Mouse (Mus musculus) splenic B cell, adult 2 months (primary cell): ENCODE results near the gene Dcpp3.

Source experiments
- DNase-seq: peaks from one replicate; pipeline ENCODE4 v3.0.0-alpha.2; 2011; ENCODE audit warnings: low read depth, low spot score
- H3K27me3 ChIP-seq: 2 replicates; pipeline ENCODE4 v1.6.1; 2012; ENCODE audit warnings: mild to moderate bottlenecking, low read length, moderate library complexity, mixed read lengths; ENCODE audit not compliant: control insufficient read depth, poor library complexity, insufficient read depth, severe bottlenecking
- H3K36me3 ChIP-seq: 2 replicates; pipeline ENCODE4 v1.6.1; 2012; ENCODE audit warnings: mild to moderate bottlenecking, low read length, moderate library complexity, mixed read lengths; ENCODE audit not compliant: control insufficient read depth, poor library complexity, insufficient read depth, severe bottlenecking

Dcpp3 gene

DNA sequence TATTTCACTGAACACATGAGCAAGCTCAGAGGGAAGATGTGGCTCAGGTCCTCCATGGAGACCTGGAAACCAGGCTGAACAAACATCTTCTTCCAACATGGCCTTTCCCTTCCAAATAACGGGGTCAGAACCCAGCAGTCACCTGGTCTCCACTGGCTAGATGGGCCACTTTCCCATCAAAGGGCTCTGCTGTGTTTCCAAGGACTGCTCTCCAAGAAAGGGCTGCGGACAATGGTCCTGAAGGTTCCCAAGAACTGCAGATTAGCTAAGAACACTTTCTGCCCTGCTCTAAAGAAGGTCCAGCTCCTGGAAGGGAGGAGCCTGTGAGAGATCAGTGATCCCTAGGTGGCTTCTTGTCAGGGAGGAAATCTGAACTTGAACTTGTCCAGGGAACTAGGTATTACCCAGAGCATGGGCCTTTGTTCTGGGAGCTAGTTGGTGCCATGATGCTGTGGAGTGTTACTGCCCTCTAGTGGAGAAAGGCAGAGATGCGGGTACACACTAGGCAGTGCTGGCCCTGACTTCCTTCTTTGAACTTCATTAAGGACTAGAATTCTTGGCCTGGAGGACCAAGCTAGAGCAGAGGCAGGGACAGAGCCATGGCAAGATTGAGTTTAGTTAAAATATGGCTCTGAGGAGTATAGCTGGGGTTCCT lies 43.0 kb downstream of the Dcpp3 start:
- Histone ChIP-seq H3K36me3 (no peaks in the 10 kb centered on the region), H3K27me3 (no peaks in the 10 kb centered on the region)
- DNase-seq, result peak; percentile 86

DNA sequence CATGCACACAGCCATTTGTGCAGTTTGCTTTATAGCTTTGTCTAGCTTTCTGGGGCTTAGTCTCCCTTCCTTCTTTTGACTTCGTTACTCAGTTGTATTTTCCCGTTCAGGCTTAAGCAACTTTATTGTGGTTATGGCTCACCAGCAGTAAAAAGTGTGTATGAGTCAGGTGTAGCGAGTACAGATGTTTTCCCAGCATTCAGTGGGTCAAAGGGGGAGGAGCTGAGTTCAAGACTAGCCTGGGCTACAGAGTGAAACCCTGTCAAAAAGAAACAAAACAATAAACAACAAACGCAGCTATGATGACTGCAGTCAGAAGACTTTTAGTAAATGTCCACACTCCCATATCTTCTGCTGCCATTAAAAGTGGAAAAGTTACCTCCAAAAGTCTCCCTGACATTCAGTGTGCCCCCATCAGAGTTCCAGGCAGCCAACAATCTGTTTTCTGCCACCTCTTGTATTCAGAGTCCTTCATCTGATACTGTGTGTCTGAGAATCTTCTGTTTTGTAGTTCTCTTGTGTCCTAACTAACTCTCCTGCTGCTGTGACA lies 44.4 kb downstream of the Dcpp3 start:
- DNase-seq, result no peak
- no peaks in the 10 kb centered on the region for H3K36me3 ChIP-seq
- H3K27me3 ChIP-seq, result no peaks in the 10 kb centered on the region

DNA sequence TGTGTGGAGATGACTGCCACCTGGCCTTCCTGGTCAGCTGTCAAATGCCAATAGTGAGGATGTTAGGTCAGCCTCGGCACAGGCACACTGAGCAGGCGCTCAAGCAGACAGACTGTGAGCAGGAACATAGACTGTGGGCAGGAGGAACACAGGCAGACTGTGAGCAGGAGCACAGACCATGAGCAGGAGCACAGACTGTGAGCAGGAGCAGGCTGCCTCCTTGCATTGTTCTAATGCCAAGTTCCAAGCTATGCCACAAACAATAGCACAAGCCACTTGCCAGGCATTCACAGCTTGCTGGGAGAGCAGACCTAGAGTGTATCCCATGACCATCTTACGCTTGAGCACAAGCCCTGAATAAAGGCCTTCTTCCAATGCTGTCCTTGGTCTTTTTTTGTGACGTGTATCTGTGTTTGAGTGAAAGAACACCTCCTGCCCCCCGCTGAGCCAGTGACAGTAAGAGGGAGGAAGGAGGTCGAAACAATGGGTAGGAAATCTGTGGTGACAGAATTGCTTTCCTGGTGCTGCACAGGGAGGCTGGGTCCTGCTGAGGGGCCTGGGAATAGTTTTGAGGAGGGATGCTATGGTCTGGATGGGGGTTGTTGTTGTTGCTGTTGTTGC lies 48.7 kb downstream of the Dcpp3 start:
- Histone ChIP-seq H3K36me3 (no peaks in the 10 kb centered on the region), H3K27me3 (no peaks in the 10 kb centered on the region)
- no peak for DNase-seq

DNA sequence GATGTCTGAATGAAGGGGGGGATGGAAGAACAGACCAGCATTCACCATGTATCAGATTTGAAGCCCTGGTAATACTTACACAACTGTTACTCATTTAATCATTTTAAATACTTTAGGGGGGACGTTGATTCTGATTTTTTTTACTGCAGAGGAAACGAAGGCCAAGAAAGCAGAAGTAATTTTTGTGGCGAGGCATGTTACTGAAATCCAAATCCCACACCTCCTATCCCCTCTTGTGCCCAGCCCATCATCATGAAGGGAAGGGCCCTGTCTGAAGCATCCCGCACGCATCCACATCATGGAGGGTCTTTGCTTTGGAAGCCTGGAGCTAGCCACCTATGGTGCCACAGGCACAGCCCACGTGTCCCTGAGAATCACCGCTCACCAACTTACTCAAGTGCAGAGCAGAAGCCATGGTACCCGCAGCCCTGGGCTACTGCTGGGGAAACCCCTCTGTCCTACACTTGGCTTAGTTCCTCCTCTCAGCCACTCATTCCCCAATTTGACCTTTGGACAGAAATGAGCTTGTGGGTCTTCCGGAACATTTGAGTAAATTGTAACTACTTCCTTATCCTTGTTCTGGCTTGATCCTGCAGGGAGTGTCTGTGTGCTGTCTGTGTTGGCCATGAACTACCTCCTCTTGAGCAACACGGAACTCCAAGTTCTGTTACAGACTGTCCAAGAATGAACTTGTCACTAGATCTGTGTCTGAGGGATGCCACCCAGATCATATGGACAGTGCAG lies 49.6 kb downstream of the Dcpp3 start:
- Histone ChIP-seq H3K36me3 (no peaks in the 10 kb centered on the region), H3K27me3 (no peaks in the 10 kb centered on the region)
- DNase-seq, result peak; percentile 52

DNA sequence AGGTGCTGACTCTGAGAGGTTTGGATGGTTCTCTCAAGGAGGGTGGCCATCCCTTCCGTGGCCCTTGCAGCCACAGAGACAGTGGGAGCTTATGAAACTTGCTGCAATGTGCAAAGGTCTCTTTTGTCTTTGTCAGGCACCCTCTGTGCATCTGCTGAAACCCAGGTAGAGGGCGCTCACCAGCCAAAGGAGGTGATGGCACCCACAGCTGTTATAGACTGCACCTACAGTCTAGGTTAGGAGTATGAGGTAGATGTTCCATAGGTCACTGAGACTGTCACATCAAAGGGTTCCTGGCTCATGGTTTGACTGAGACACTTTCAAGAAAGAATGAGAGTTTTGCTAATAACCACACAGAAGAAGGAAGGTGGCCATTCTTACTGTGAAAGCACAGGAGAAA lies 51.5 kb downstream of the Dcpp3 start:
- no peaks in the 10 kb centered on the region for H3K27me3 ChIP-seq
- no peaks in the 10 kb centered on the region for H3K36me3 ChIP-seq
- no peak for DNase-seq
